Comparison of ENCODE assay signal across 8 mouse cellular contexts in the genomic region with DNA sequence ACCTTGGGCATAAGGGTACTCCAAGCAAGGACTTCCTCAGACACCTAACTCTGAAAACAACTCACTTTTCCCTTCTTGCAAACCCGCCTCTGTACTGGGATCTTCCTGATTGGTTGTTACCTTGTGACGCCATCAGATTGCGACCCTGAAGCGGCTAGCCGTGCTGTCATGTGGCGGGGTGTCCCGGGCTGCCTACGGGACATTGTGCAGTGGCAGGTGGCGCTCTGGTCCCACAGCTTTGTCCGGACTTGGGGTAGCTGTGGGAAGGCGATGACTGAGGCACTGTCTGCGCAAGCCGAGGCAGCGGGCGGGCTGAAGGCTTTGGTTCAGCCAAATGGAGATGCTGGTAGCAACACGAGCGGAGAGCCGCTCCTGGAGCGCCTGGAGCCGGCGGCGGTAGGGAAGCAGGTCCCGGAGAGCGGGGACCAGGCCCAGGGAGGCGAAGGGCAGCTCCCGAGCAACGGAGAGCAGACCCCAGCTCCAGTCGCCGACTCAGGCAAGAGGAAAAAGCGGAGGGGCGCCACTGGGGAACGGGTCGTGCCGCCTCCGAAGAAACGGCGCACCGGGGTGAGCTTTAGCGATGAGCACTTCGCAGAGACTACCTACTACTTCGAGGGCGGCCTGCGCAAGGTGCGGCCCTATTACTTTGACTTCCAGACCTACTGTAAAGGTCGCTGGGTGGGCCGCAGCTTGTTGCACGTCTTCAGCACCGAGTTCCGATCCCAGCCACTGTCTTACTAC. TPM values are rescaled to one million over a fixed set of nuclear protein-coding genes. Genes with fewer than 3 reads are reported as not detected.
A peak's percentile ranks its signal among the peaks of the same experiment; 100 is the strongest.
DNase-seq lines count a peak whose midpoint lies in the region; ATAC-seq lines count a peak whose summit lies in the region.

Rpusd2 (plus strand) TSS at position 135 of the 741 bp plus-strand sequence.

- DNase-seq in Muller cell, postnatal 12 days (ENCODE audit: inconsistent ontology term): peak; percentile 92
- DNase-seq in cerebellum, adult 9-11 months: peak; percentile 93
- peak; percentile 91 to 96 for DNase-seq in frontal cortex, adult 2 months (ENCODE audit: extremely low spot score in 1 of 2, low spot score in 1 of 2)
- DNase-seq in hindbrain, embryonic 11.5 days (ENCODE audit: low spot score): peak; percentile 96
- DNase-seq in layer of hippocampus, postnatal 10 days (ENCODE audit: low spot score in 2 of 2): peak; percentile 90 to 93
- DNase-seq in lung, postnatal 10 days: peak; percentile 96
- peak; percentile 86 for DNase-seq in ovary, postnatal 36 days (ENCODE audit: low spot score)
- peak; percentile 91 for DNase-seq in thymus, postnatal 25 days

- peak; percentile 97 for ATAC-seq in hindbrain, embryonic 11.5 days (ENCODE audit: low FRiP score)

- H3K9me3 ChIP-seq in hindbrain, embryonic 11.5 days (ENCODE audit: control insufficient read depth, low read length): no peaks in the 10 kb centered on the region

- peak within 1 kb of the TSS; percentile 69 for H3K4me2 ChIP-seq in hindbrain, embryonic 11.5 days (replicated peaks; ENCODE audit: low read depth, low read length)

- H3K27ac ChIP-seq in hindbrain, embryonic 11.5 days (ENCODE audit: low read depth, low read length): peak within 1 kb of the TSS; percentile 93

- H3K27me3 ChIP-seq in hindbrain, embryonic 11.5 days (ENCODE audit: control insufficient read depth, insufficient read depth, low read length): no peaks in the 10 kb centered on the region

- peak within 1 kb of the TSS; percentile 94 for H3K9ac ChIP-seq in hindbrain, embryonic 11.5 days (ENCODE audit: low read depth, low read length)

- peaks cover 2% of the 10 kb centered on the region; the same call in 1 of the 2 replicates for H3K36me3 ChIP-seq in hindbrain, embryonic 11.5 days (ENCODE audit: control insufficient read depth, insufficient read depth, low read length)

- peak within 1 kb of the TSS; percentile 92 for H3K4me3 ChIP-seq in hindbrain, embryonic 11.5 days (ENCODE audit: low read depth, low read length)

- under 1% methylated on average over 49 of the region's 49 CpGs for whole genome bisulfite sequencing in hindbrain, embryonic 11.5 days

- no peaks in the 10 kb centered on the region for H3K4me1 ChIP-seq in hindbrain, embryonic 11.5 days (replicated peaks; ENCODE audit: control insufficient read depth, insufficient read depth, low read length)

RNA-seq across cellular contexts. Expression of gene Rpusd2, which starts in this region (rescaled TPM):
- polyA plus RNA-seq in frontal cortex, adult 2 months (2012; rRNA removed): 4.8 and 6.2 TPM in 2 replicates
- polyA plus RNA-seq in hindbrain, embryonic 11.5 days (2014; fragmentation: Nextera tagmentation; extraction: Ambion mirVana): 6.6 and 7.2 TPM in 2 replicates
- total RNA-seq in layer of hippocampus, postnatal 10 days (2021): 1 to 10 TPM; 6.2 to 6.5 TPM

Comparison
In these comparisons a context has a peak if more than half of its experiments do, and no peak if none do; other contexts are left out.
1. Peak in every context shown above with its lines: DNase-seq, ATAC-seq, H3K4me3 ChIP-seq and H3K27ac ChIP-seq.